ENCODE assay signal across 15 mouse cellular contexts in genomic region chr12:84400653-84401052, GRCm38 (mm10). TPM values are rescaled to one million over a fixed set of nuclear protein-coding genes. Genes with fewer than 3 reads are reported as not detected.
DNase-seq lines count a peak whose midpoint lies in the region; ATAC-seq and TF ChIP-seq lines count a peak whose summit lies in the region.
"Had no signal": no experiment of that assay in that cellular context is flagged by ENCODE, and none has a peak within 500 bp of the region (broad histone marks: within the 10 kb centered on the region; RNA-seq: fewer than 3 reads in every experiment).

No protein-coding gene starts in this region.

- TF ChIP-seq CTCF in heart, postnatal 0 days (IDR thresholded peaks at IDR 0.05; ENCODE audit: low read depth) = no peak
- no peak for TF ChIP-seq CTCF in heart, adult 2 months (IDR thresholded peaks at IDR 0.05)
- TF ChIP-seq CTCF in cerebellum, adult 2 months (IDR thresholded peaks at IDR 0.05; ENCODE audit: borderline replicate concordance, insufficient read depth, low read depth, low read length) = no peak

- no peaks in the 10 kb centered on the region for H3K79me2 ChIP-seq in heart, adult 2 months (replicated peaks; ENCODE audit: control insufficient read depth, insufficient read depth, low read length)

- TF ChIP-seq EP300 in heart, postnatal 0 days (IDR thresholded peaks at IDR 0.05; ENCODE audit: low read depth) = no peak
- no peak for TF ChIP-seq EP300 in heart, adult 2 months (IDR thresholded peaks at IDR 0.05; ENCODE audit: insufficient read depth, low read depth, low read length)

- WGBS in heart, postnatal 0 days = 68% methylated on average over 3 of the region's 3 CpGs
- 18% methylated on average over 3 of the region's 3 CpGs for WGBS in intestine, embryonic 14.5 days
- WGBS in stomach, embryonic 15.5 days = 28% methylated on average over 3 of the region's 3 CpGs
- WGBS in heart, adult 2 months = 63% methylated on average over 3 of the region's 3 CpGs
- 77% methylated on average over 3 of the region's 3 CpGs for WGBS in cerebellum, adult 2 months

- H3K4me1 ChIP-seq in heart, postnatal 0 days (ENCODE audit: control insufficient read depth, insufficient read depth) = no peaks in the 10 kb centered on the region
- H3K4me1 ChIP-seq in intestine, embryonic 14.5 days (replicated peaks; ENCODE audit: control insufficient read depth, insufficient read depth, low read length) = 0 out of 2 replicates have a peak, but pooled peaks cover 3% of the 10 kb centered on the region
- H3K4me1 ChIP-seq in stomach, embryonic 15.5 days = 0 out of 2 replicates have a peak, but pooled peaks cover 4% of the 10 kb centered on the region
- no peaks in the 10 kb centered on the region for H3K4me1 ChIP-seq in heart, adult 2 months (ENCODE audit: control insufficient read depth, insufficient read depth, low read length)
- no peaks in the 10 kb centered on the region for H3K4me1 ChIP-seq in cerebellum, adult 2 months (ENCODE audit: control insufficient read depth, insufficient read depth, low read length)
- H3K4me1 ChIP-seq: embryonic facial prominence, embryonic 12.5 days; neural tube, embryonic 12.5 days had no signal

- H3K27ac ChIP-seq in heart, postnatal 0 days (ENCODE audit: low read depth) = 0 out of 2 replicates have a peak overlapping the region, but pooled peaks have one; percentile 8
- peak overlapping the region; percentile 40 for H3K27ac ChIP-seq in intestine, embryonic 14.5 days (ENCODE audit: low read depth)
- H3K27ac ChIP-seq in stomach, embryonic 15.5 days = peak overlapping the region; percentile 68; the same call in 1 of the 2 replicates
- H3K27ac ChIP-seq in heart, adult 2 months = no peak overlapping the region
- no peak overlapping the region for H3K27ac ChIP-seq in cerebellum, adult 2 months (ENCODE audit: insufficient read depth, low read length)
- H3K27ac ChIP-seq: embryonic facial prominence, embryonic 12.5 days; heart, embryonic 13.5 days; limb, embryonic 10.5 days; neural tube, embryonic 12.5 days had no signal

- no peak overlapping the region for H3K4me3 ChIP-seq in heart, postnatal 0 days (ENCODE audit: low read depth, low read length)
- no peak overlapping the region for H3K4me3 ChIP-seq in intestine, embryonic 14.5 days (ENCODE audit: low read depth, low read length)
- no peak overlapping the region for H3K4me3 ChIP-seq in stomach, embryonic 15.5 days (replicated peaks)
- H3K4me3 ChIP-seq in heart, adult 2 months = no peak overlapping the region
- no peak overlapping the region for H3K4me3 ChIP-seq in cerebellum, adult 2 months (replicated peaks; ENCODE audit: insufficient read depth, low read depth, low read length)
- H3K4me3 ChIP-seq: embryonic facial prominence, embryonic 12.5 days; heart, embryonic 13.5 days; limb, embryonic 10.5 days; megakaryocyte, embryonic 14.5 days; neural tube, embryonic 12.5 days had no signal

- no peaks in the 10 kb centered on the region for H3K9me3 ChIP-seq in heart, postnatal 0 days (replicated peaks; ENCODE audit: control insufficient read depth, low read length)
- no peaks in the 10 kb centered on the region for H3K9me3 ChIP-seq in intestine, embryonic 14.5 days (ENCODE audit: control insufficient read depth, low read length)
- H3K9me3 ChIP-seq in stomach, embryonic 15.5 days = no peaks in the 10 kb centered on the region
- H3K9me3 ChIP-seq: embryonic facial prominence, embryonic 12.5 days; heart, embryonic 13.5 days; limb, embryonic 10.5 days; megakaryocyte, embryonic 14.5 days; neural tube, embryonic 12.5 days had no signal

- no peaks in the 10 kb centered on the region for H3K36me3 ChIP-seq in heart, postnatal 0 days (replicated peaks; ENCODE audit: control insufficient read depth, insufficient read depth, low read length)
- H3K36me3 ChIP-seq in intestine, embryonic 14.5 days (ENCODE audit: control insufficient read depth, insufficient read depth, low read length) = no peaks in the 10 kb centered on the region
- H3K36me3 ChIP-seq in stomach, embryonic 15.5 days = no peaks in the 10 kb centered on the region
- no peaks in the 10 kb centered on the region for H3K36me3 ChIP-seq in heart, adult 2 months (ENCODE audit: control insufficient read depth, insufficient read depth, low read length)
- H3K36me3 ChIP-seq: embryonic facial prominence, embryonic 12.5 days; limb, embryonic 10.5 days; neural tube, embryonic 12.5 days had no signal

- H3K4me2 ChIP-seq in heart, postnatal 0 days (ENCODE audit: low read depth, low read length) = no peak overlapping the region
- H3K4me2 ChIP-seq in intestine, embryonic 14.5 days (ENCODE audit: low read length) = no peak overlapping the region
- no peak overlapping the region for H3K4me2 ChIP-seq in stomach, embryonic 15.5 days
- H3K4me2 ChIP-seq: embryonic facial prominence, embryonic 12.5 days; heart, embryonic 13.5 days; neural tube, embryonic 12.5 days had no signal

- TF ChIP-seq POLR2A in heart, adult 2 months (IDR thresholded peaks at IDR 0.05; ENCODE audit: insufficient read depth, low read depth, low read length) = no peak
- no peak for TF ChIP-seq POLR2A in cerebellum, adult 2 months (IDR thresholded peaks at IDR 0.05; ENCODE audit: borderline replicate concordance, insufficient read depth, low read length)

- no peaks in the 10 kb centered on the region for H3K27me3 ChIP-seq in heart, postnatal 0 days (ENCODE audit: control insufficient read depth, insufficient read depth, low read length)
- H3K27me3 ChIP-seq in intestine, embryonic 14.5 days (replicated peaks; ENCODE audit: control insufficient read depth, insufficient read depth, low read length) = no peaks in the 10 kb centered on the region
- no peaks in the 10 kb centered on the region for H3K27me3 ChIP-seq in stomach, embryonic 15.5 days (replicated peaks)
- H3K27me3 ChIP-seq in heart, adult 2 months (ENCODE audit: control insufficient read depth, insufficient read depth, low read length) = no peaks in the 10 kb centered on the region
- no peaks in the 10 kb centered on the region for H3K27me3 ChIP-seq in cerebellum, adult 2 months (ENCODE audit: control insufficient read depth, insufficient read depth, low read length)
- H3K27me3 ChIP-seq: embryonic facial prominence, embryonic 12.5 days; heart, embryonic 13.5 days; megakaryocyte, embryonic 14.5 days; neural tube, embryonic 12.5 days had no signal

- no peak for ATAC-seq in heart, postnatal 0 days (ENCODE audit: insufficient read depth, low read depth)
- no peak for ATAC-seq in intestine, embryonic 14.5 days (replicated peaks; ENCODE audit: low FRiP score, low TSS enrichment, low read depth)
- peak; percentile 57; the same call in 1 of the 2 replicates for ATAC-seq in stomach, embryonic 15.5 days (ENCODE audit: insufficient read depth, low FRiP score, low read depth)

- no peak for DNase-seq in heart, postnatal 0 days (ENCODE audit: low spot score)
- no peak for DNase-seq in heart, postnatal 25 days (ENCODE audit: low spot score)
- DNase-seq in intestine, embryonic 14.5 days (ENCODE audit: low spot score) = peak; percentile 55
- peak; percentile 62 to 82 for DNase-seq in kidney, postnatal 25 days
- DNase-seq in spleen, adult 18-20 months = no peak
- no peak for DNase-seq in heart, adult 2 months
- DNase-seq in cerebellum, adult 2 months = no peak
- DNase-seq: right cerebral cortex, postnatal 14 days; thymus, postnatal 36 days had no signal

- intact Hi-C loops in heart, postnatal 25 days (cut with DNase I) = no loop called here
- intact Hi-C loops in heart, adult 2 months (cut with DNase I) = no loop called here

- no peak overlapping the region for H3K9ac ChIP-seq in heart, postnatal 0 days (replicated peaks; ENCODE audit: low read depth, low read length)
- H3K9ac ChIP-seq in intestine, embryonic 14.5 days (ENCODE audit: low read length) = no peak overlapping the region
- H3K9ac ChIP-seq in stomach, embryonic 15.5 days = no peak overlapping the region
- no peak overlapping the region for H3K9ac ChIP-seq in heart, adult 2 months (ENCODE audit: low read depth, low read length)
- H3K9ac ChIP-seq: embryonic facial prominence, embryonic 12.5 days; neural tube, embryonic 12.5 days had no signal

RNA-seq across cellular contexts. Expression of gene Entpd5, which starts 8.2 kb away (rescaled TPM):
- 37.6 and 59.8 TPM in 2 replicates for total RNA-seq in heart, postnatal 0 days (2014; rRNA removed; ENCODE audit: low replicate concordance)
- polyA plus RNA-seq in heart, postnatal 0 days (2015; fragmentation: Nextera tagmentation; extraction: Ambion mirVana) = 37.5 and 40.5 TPM in 2 replicates
- 10 to 100 TPM; 58.1 to 59.2 TPM for total RNA-seq in heart, postnatal 25 days (2021)
- 19.6 and 19.7 TPM in 2 replicates for polyA plus RNA-seq in intestine, embryonic 14.5 days (2014; fragmentation: Nextera tagmentation; extraction: Ambion mirVana)
- 19.2 and 22.2 TPM in 2 replicates for polyA plus RNA-seq in stomach, embryonic 15.5 days (2015; fragmentation: Nextera tagmentation; extraction: Ambion mirVana)
- total RNA-seq in heart, adult 2 months (2021) = 10 to 100 TPM; 64.9 to 68.9 TPM
- 38.6 and 88.3 TPM in 2 replicates for polyA plus RNA-seq in heart, adult 2 months (2012; rRNA removed)
- 26.2 and 29.0 TPM in 2 replicates for polyA plus RNA-seq in cerebellum, adult 2 months (2012; rRNA removed)

RNA-seq across cellular contexts. Expression of gene Bbof1, which starts 8.2 kb away (rescaled TPM):
- total RNA-seq in heart, postnatal 0 days (2014; rRNA removed; ENCODE audit: low replicate concordance) = 0.04 TPM in 1 of 2 replicates, not detected in the other
- polyA plus RNA-seq in heart, postnatal 0 days (2015; fragmentation: Nextera tagmentation; extraction: Ambion mirVana) = 1.3 and 2.3 TPM in 2 replicates
- total RNA-seq in heart, postnatal 25 days (2021) = 1 to 10 TPM; 1.3 to 3.0 TPM
- 0.99 and 1.2 TPM in 2 replicates for polyA plus RNA-seq in intestine, embryonic 14.5 days (2014; fragmentation: Nextera tagmentation; extraction: Ambion mirVana)
- 1.4 and 1.5 TPM in 2 replicates for polyA plus RNA-seq in stomach, embryonic 15.5 days (2015; fragmentation: Nextera tagmentation; extraction: Ambion mirVana)
- 1 to 10 TPM; 1.7 to 2.0 TPM for total RNA-seq in heart, adult 2 months (2021)
- 0.31 and 0.59 TPM in 2 replicates for polyA plus RNA-seq in heart, adult 2 months (2012; rRNA removed)
- 4.3 and 4.4 TPM in 2 replicates for polyA plus RNA-seq in cerebellum, adult 2 months (2012; rRNA removed)

RNA-seq across cellular contexts. Expression of gene Rnf113a2, which starts 16.3 kb away (rescaled TPM):
- 9.4 and 14.1 TPM in 2 replicates for total RNA-seq in heart, postnatal 0 days (2014; rRNA removed; ENCODE audit: low replicate concordance)
- polyA plus RNA-seq in heart, postnatal 0 days (2015; fragmentation: Nextera tagmentation; extraction: Ambion mirVana) = 20.9 and 22.1 TPM in 2 replicates
- total RNA-seq in heart, postnatal 25 days (2021) = 1 to 10 TPM; 8.4 to 8.5 TPM
- polyA plus RNA-seq in intestine, embryonic 14.5 days (2014; fragmentation: Nextera tagmentation; extraction: Ambion mirVana) = 21.4 and 23.1 TPM in 2 replicates
- polyA plus RNA-seq in stomach, embryonic 15.5 days (2015; fragmentation: Nextera tagmentation; extraction: Ambion mirVana) = 26.2 and 26.7 TPM in 2 replicates
- total RNA-seq in heart, adult 2 months (2021) = 10 to 100 TPM in 1 of 2 experiments, 1 to 10 TPM in 1; 8.4 to 11.7 TPM
- 3.7 and 6.6 TPM in 2 replicates for polyA plus RNA-seq in heart, adult 2 months (2012; rRNA removed)
- 17.6 and 20.2 TPM in 2 replicates for polyA plus RNA-seq in cerebellum, adult 2 months (2012; rRNA removed)

RNA-seq across cellular contexts. Expression of gene Fam161b, which starts 39.0 kb away (rescaled TPM):
- total RNA-seq in heart, postnatal 0 days (2014; rRNA removed; ENCODE audit: low replicate concordance) = 3.4 and 4.0 TPM in 2 replicates
- 5.6 and 6.0 TPM in 2 replicates for polyA plus RNA-seq in heart, postnatal 0 days (2015; fragmentation: Nextera tagmentation; extraction: Ambion mirVana)
- total RNA-seq in heart, postnatal 25 days (2021) = 1 to 10 TPM; 8.3 to 8.5 TPM
- polyA plus RNA-seq in intestine, embryonic 14.5 days (2014; fragmentation: Nextera tagmentation; extraction: Ambion mirVana) = 2.5 and 2.6 TPM in 2 replicates
- 2.6 and 3.0 TPM in 2 replicates for polyA plus RNA-seq in stomach, embryonic 15.5 days (2015; fragmentation: Nextera tagmentation; extraction: Ambion mirVana)
- total RNA-seq in heart, adult 2 months (2021) = 10 to 100 TPM in 1 of 2 experiments, 1 to 10 TPM in 1; 9.8 to 13.2 TPM
- 4.1 and 6.8 TPM in 2 replicates for polyA plus RNA-seq in heart, adult 2 months (2012; rRNA removed)
- polyA plus RNA-seq in cerebellum, adult 2 months (2012; rRNA removed) = 10.8 and 10.9 TPM in 2 replicates

RNA-seq across cellular contexts. Expression of gene Coq6, which starts 39.2 kb away (rescaled TPM):
- total RNA-seq in heart, postnatal 0 days (2014; rRNA removed; ENCODE audit: low replicate concordance) = 271 and 278 TPM in 2 replicates
- 102 and 105 TPM in 2 replicates for polyA plus RNA-seq in heart, postnatal 0 days (2015; fragmentation: Nextera tagmentation; extraction: Ambion mirVana)
- total RNA-seq in heart, postnatal 25 days (2021) = 100 to 1,000 TPM; 102 to 106 TPM
- polyA plus RNA-seq in intestine, embryonic 14.5 days (2014; fragmentation: Nextera tagmentation; extraction: Ambion mirVana) = 50.7 and 52.2 TPM in 2 replicates
- 42.0 and 42.8 TPM in 2 replicates for polyA plus RNA-seq in stomach, embryonic 15.5 days (2015; fragmentation: Nextera tagmentation; extraction: Ambion mirVana)
- 100 to 1,000 TPM in 1 of 2 experiments, 10 to 100 TPM in 1; 91.8 to 102 TPM for total RNA-seq in heart, adult 2 months (2021)
- 104 and 119 TPM in 2 replicates for polyA plus RNA-seq in heart, adult 2 months (2012; rRNA removed)
- 39.9 and 45.0 TPM in 2 replicates for polyA plus RNA-seq in cerebellum, adult 2 months (2012; rRNA removed)

Comparison
In these comparisons a context has a peak if more than half of its experiments do, and no peak if none do; other contexts are left out.
1. H3K27ac ChIP-seq: peak in heart, postnatal 0 days (single experiment), intestine, embryonic 14.5 days (single experiment) and stomach, embryonic 15.5 days (single experiment); none in heart, adult 2 months (single experiment) and cerebellum, adult 2 months (single experiment).
2. DNase-seq: peak in intestine, embryonic 14.5 days (single experiment) and kidney, postnatal 25 days (2 of 2); none in heart, postnatal 0 days (single experiment), heart, postnatal 25 days (single experiment), spleen, adult 18-20 months (0 of 2), heart, adult 2 months (0 of 2) and cerebellum, adult 2 months (0 of 2).